Mouse (Mus musculus) bone marrow, adult 2 months (tissue): Measurements from ENCODE around the gene Erbb4.

ENCODE experiments used
- CTCF ChIP-seq: fragments of 200-500 bp; IDR thresholded peaks from 2 replicates; pipeline ENCODE4 v1.5.1; 2011; ENCODE audit warnings: low read length, control low read depth; ENCODE audit not compliant: control insufficient read depth, insufficient read depth
- POLR2A ChIP-seq: fragments of 200-500 bp; IDR thresholded peaks from 2 replicates; pipeline ENCODE4 v1.6.1; 2011; ENCODE audit warnings: low read depth, mild to moderate bottlenecking, control low read depth, low read length, borderline replicate concordance; ENCODE audit not compliant: control insufficient read depth

- TF ChIP-seq POLR2A (no peak), CTCF (no peak)
Observed at GRCm38 (mm10) chr1:69106322-69106761, 1.5 kb downstream of the Erbb4 start.
